Mouse (Mus musculus): ENCODE data around the gene Il2rb. TPM values are rescaled to one million over a fixed set of nuclear protein-coding genes. Genes with fewer than 3 reads are reported as not detected.

Il2rb gene
- total RNA-seq, 2 experiments from 2014 or later = 0.05 TPM; not detected in 1

Other genes starting within 250 kb of the Il2rb start
- 1 to 10 TPM; 1.5 to 2.1 TPM for gene Csf2rb2, start 189.6 kb downstream of the Il2rb start, total RNA-seq (2021)
- 1 to 10 TPM; 2.5 to 2.6 TPM for gene Csf2rb, start 169.5 kb downstream of the Il2rb start, total RNA-seq (2021)
- gene Tex33, start 99.4 kb downstream of the Il2rb start, total RNA-seq (2021) = not detected
- gene Tst, start 89.4 kb downstream of the Il2rb start, total RNA-seq (2021) = 10 to 100 TPM; 41.4 to 42.4 TPM
- 10 to 100 TPM; 33.6 to 39.4 TPM for gene Mpst, start 88.9 kb downstream of the Il2rb start, total RNA-seq (2021)
- 100 to 1,000 TPM; 257 to 260 TPM for gene Kctd17, start 66.7 kb downstream of the Il2rb start, total RNA-seq (2021)
- gene Tmprss6, start 26.6 kb downstream of the Il2rb start, total RNA-seq (2021) = 1 to 10 TPM in 1 of 2 experiments, under 1 TPM in 1; 0.61 to 4.5 TPM
- 1 to 10 TPM; 5.3 to 5.6 TPM for gene C1qtnf6, start 36.1 kb upstream of the Il2rb start, total RNA-seq (2021)
- gene Sstr3, start 49.4 kb upstream of the Il2rb start, total RNA-seq (2021) = 10 to 100 TPM; 22.9 to 27.2 TPM
- gene Rac2, start 77.5 kb upstream of the Il2rb start, total RNA-seq (2021) = 1 to 10 TPM; 1.6 to 1.9 TPM
- gene Cyth4, start 101.8 kb upstream of the Il2rb start, total RNA-seq (2021) = 10 to 100 TPM; 18.9 to 24.7 TPM
- 100 to 1,000 TPM; 175 to 188 TPM for gene Elfn2, start 223.5 kb upstream of the Il2rb start, total RNA-seq (2021)

Data from layer of hippocampus, postnatal 25 days (tissue).